Comparison of ENCODE assay signal across 11 mouse cellular contexts in the genomic region with DNA sequence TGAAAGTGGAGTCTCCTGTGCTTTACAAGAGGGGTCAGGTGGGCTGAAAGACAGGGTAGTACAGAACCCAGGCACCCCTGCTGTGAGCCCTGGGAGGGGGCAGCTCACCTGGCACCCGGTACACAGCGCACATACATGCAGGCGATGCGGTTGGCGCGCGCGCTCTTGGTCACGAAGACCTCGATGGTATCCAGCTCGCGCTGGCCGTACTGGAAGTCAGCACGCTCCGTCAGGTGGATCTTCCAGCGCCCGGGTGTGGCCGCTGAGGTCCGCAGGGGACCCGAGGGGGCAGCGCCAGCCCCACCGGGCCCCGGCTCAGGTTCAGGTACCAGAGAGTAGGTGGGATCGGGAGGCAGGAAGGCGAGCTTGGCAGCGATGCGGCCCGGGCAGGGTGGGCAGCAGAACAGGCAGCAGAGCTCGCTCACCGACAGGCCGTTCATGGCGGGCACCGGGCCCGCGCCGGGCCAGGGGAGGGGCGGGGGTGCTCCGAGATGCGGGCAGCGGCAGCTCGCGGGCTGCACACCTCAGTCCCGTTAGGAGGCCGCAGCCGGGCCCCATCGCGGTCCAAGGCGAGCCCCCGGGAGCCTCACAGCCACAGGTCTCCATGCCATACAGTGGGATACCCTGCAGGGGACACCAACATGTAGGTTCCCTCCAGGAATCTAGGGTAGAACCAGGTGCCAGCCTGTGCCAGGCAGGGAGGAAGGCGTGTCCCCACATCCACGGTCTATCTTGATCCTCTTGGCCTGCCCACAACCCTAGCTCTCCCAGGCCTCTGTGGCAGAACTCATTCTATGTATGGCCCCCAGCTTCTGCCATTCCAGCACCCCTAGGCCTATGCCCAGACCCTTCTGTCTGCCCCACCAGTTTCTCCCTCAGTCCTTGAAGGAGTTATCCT. TPM values are rescaled to one million over a fixed set of nuclear protein-coding genes. Genes with fewer than 3 reads are reported as not detected.
DNase-seq lines count a peak whose midpoint lies in the region; ATAC-seq and TF ChIP-seq lines count a peak whose summit lies in the region.
"Had no signal": no experiment of that assay in that cellular context is flagged by ENCODE, and none has a peak within 500 bp of the region (broad histone marks: within the 10 kb centered on the region; RNA-seq: fewer than 3 reads in every experiment).

No protein-coding gene starts in this region.

- peaks cover 55% of the 10 kb centered on the region for H3K4me1 ChIP-seq in heart, embryonic 13.5 days
- peaks cover 16% of the 10 kb centered on the region for H3K4me1 ChIP-seq in limb, embryonic 14.5 days (ENCODE audit: control insufficient read depth, insufficient read depth, low read length)

- no peak for DNase-seq in heart, adult 9 months (ENCODE audit: low spot score in 2 of 2)
- peak; percentile 31 for DNase-seq in thymus, postnatal 4 days
- DNase-seq in thymus, adult 18-20 months: no peak
- no peak for DNase-seq in limb, embryonic 14.5 days (ENCODE audit: low spot score)
- no peak for DNase-seq in cerebellum, adult 11 months
- no peak for DNase-seq in Muller cell, postnatal 12 days (ENCODE audit: inconsistent ontology term)

- H3K27ac ChIP-seq in heart, embryonic 13.5 days (replicated peaks): peak overlapping the region; percentile 86
- H3K27ac ChIP-seq in limb, embryonic 14.5 days (replicated peaks; ENCODE audit: low read depth, low read length): peak overlapping the region; percentile 13; the same call in 1 of the 2 replicates

- H3K36me3 ChIP-seq in heart, embryonic 13.5 days: peaks cover 48% of the 10 kb centered on the region
- H3K36me3 ChIP-seq in limb, embryonic 14.5 days (ENCODE audit: control insufficient read depth, insufficient read depth, low read length): peaks cover 38% of the 10 kb centered on the region

- peak overlapping the region; percentile 64 for H3K9ac ChIP-seq in heart, embryonic 13.5 days
- peak overlapping the region; percentile 34; the same call in 1 of the 2 replicates for H3K9ac ChIP-seq in limb, embryonic 14.5 days (ENCODE audit: low read depth, low read length, severe bottlenecking)

- no peaks in the 10 kb centered on the region for H3K27me3 ChIP-seq in heart, embryonic 13.5 days (replicated peaks)
- H3K27me3 ChIP-seq in limb, embryonic 14.5 days (ENCODE audit: control insufficient read depth, insufficient read depth, low read length): no peaks in the 10 kb centered on the region

- no peaks in the 10 kb centered on the region for H3K9me3 ChIP-seq in heart, embryonic 13.5 days
- H3K9me3 ChIP-seq in limb, embryonic 14.5 days (ENCODE audit: control insufficient read depth, low read length): no peaks in the 10 kb centered on the region
- H3K9me3 ChIP-seq: G1E had no signal

- no peak for TF ChIP-seq POLR2A in limb, embryonic 14.5 days (IDR thresholded peaks at IDR 0.05; ENCODE audit: borderline replicate concordance, extremely low read depth, insufficient read depth, insufficient read length)

- peak overlapping the region; percentile 24 for H3K4me3 ChIP-seq in heart, embryonic 13.5 days
- H3K4me3 ChIP-seq in limb, embryonic 14.5 days (replicated peaks; ENCODE audit: low read length): no peak overlapping the region

- WGBS in heart, embryonic 13.5 days: 84% methylated on average over 46 of the region's 51 CpGs
- 93% methylated on average over 33 of the region's 51 CpGs for WGBS in limb, embryonic 14.5 days

- H3K4me2 ChIP-seq in heart, embryonic 13.5 days: peak overlapping the region; percentile 50
- no peak overlapping the region; the same call in none of the 2 replicates for H3K4me2 ChIP-seq in limb, embryonic 14.5 days (replicated peaks; ENCODE audit: low read depth, low read length, severe bottlenecking)

- no peak for ATAC-seq in heart, embryonic 13.5 days (ENCODE audit: extremely low read depth, insufficient number of reproducible peaks, low FRiP score, low TSS enrichment)
- no peak for ATAC-seq in limb, embryonic 14.5 days (ENCODE audit: low FRiP score, low read depth)
- no peak for ATAC-seq in monocyte, adult 5-6 weeks (replicated peaks; ENCODE audit: insufficient number of reproducible peaks, low FRiP score, low TSS enrichment, poor library complexity, severe bottlenecking)

RNA-seq across cellular contexts. Expression of a gene that starts 3.5 kb away (rescaled TPM):
- 81.7 and 85.1 TPM in 2 replicates for polyA plus RNA-seq in heart, embryonic 13.5 days (2015; fragmentation: Nextera tagmentation; extraction: Ambion mirVana)
- polyA plus RNA-seq in limb, embryonic 14.5 days (2012; rRNA removed): 116 and 173 TPM in 2 replicates
- 129 and 132 TPM in 2 replicates for polyA plus RNA-seq in limb, embryonic 14.5 days (2014; fragmentation: Nextera tagmentation; extraction: Ambion mirVana)
- 15.2 to 20.8 TPM (median 17.0 TPM) in 3 replicates for total RNA-seq in monocyte, adult 5-6 weeks (2017)

RNA-seq across cellular contexts. Expression of a gene that starts 9.5 kb away (rescaled TPM):
- polyA plus RNA-seq in heart, embryonic 13.5 days (2015; fragmentation: Nextera tagmentation; extraction: Ambion mirVana): 5.1 and 6.2 TPM in 2 replicates
- polyA plus RNA-seq in limb, embryonic 14.5 days (2012; rRNA removed): 18.9 and 26.9 TPM in 2 replicates
- 11.0 and 11.5 TPM in 2 replicates for polyA plus RNA-seq in limb, embryonic 14.5 days (2014; fragmentation: Nextera tagmentation; extraction: Ambion mirVana)
- 5.1 to 8.5 TPM (median 8.2 TPM) in 3 replicates for total RNA-seq in monocyte, adult 5-6 weeks (2017)

RNA-seq across cellular contexts. Expression of a gene that starts 16.0 kb away (rescaled TPM):
- 65.9 and 70.4 TPM in 2 replicates for polyA plus RNA-seq in heart, embryonic 13.5 days (2015; fragmentation: Nextera tagmentation; extraction: Ambion mirVana)
- 83.1 and 107 TPM in 2 replicates for polyA plus RNA-seq in limb, embryonic 14.5 days (2012; rRNA removed)
- 91.4 and 104 TPM in 2 replicates for polyA plus RNA-seq in limb, embryonic 14.5 days (2014; fragmentation: Nextera tagmentation; extraction: Ambion mirVana)
- total RNA-seq in monocyte, adult 5-6 weeks (2017): 6.0 to 11.2 TPM (median 7.9 TPM) in 3 replicates

RNA-seq across cellular contexts. Expression of a gene that starts 16.0 kb away (rescaled TPM):
- 4.4 and 5.6 TPM in 2 replicates for polyA plus RNA-seq in heart, embryonic 13.5 days (2015; fragmentation: Nextera tagmentation; extraction: Ambion mirVana)
- 16.8 and 29.2 TPM in 2 replicates for polyA plus RNA-seq in limb, embryonic 14.5 days (2012; rRNA removed)
- polyA plus RNA-seq in limb, embryonic 14.5 days (2014; fragmentation: Nextera tagmentation; extraction: Ambion mirVana): 5.6 and 6.4 TPM in 2 replicates
- total RNA-seq in monocyte, adult 5-6 weeks (2017): 1.8 TPM in 1 of 3 replicates, not detected in the others
- total RNA-seq: hematopoietic stem cell, adult 5-6 weeks; neutrophil, adult 5-6 weeks had no signal

RNA-seq across cellular contexts. Expression of a gene that starts 19.2 kb away (rescaled TPM):
- polyA plus RNA-seq in heart, embryonic 13.5 days (2015; fragmentation: Nextera tagmentation; extraction: Ambion mirVana): 1.5 and 1.7 TPM in 2 replicates
- polyA plus RNA-seq in limb, embryonic 14.5 days (2012; rRNA removed): 5.6 and 6.2 TPM in 2 replicates
- polyA plus RNA-seq in limb, embryonic 14.5 days (2014; fragmentation: Nextera tagmentation; extraction: Ambion mirVana): 2.2 and 2.8 TPM in 2 replicates
- 0.78 to 1.0 TPM in 2 of 3 replicates, not detected in the other for total RNA-seq in monocyte, adult 5-6 weeks (2017)
